Mouse (Mus musculus): ENCODE data around the gene Fgf7. TPM values are rescaled to one million over a fixed set of nuclear protein-coding genes. Genes with fewer than 3 reads are reported as not detected.

Gene Fgf7
- polyA plus RNA-seq (2016; fragmentation: Nextera tagmentation; extraction: Ambion mirVana): 0.83 and 1.1 TPM in 2 replicates

- ATAC-seq (ENCODE audit: low FRiP score): peak; percentile 65; the same call in 1 of the 2 replicates
- Histone ChIP-seq H3K4me3 (replicated peaks) (no peak within 1 kb of the TSS), H3K27ac (no peak within 1 kb of the TSS), H3K9me3 (no peaks in the 10 kb centered on the region), H3K9ac (no peak within 1 kb of the TSS), H3K27me3 (no peaks in the 10 kb centered on the region), H3K4me1 (peaks cover 3% of the 10 kb centered on the region; the same call in 1 of the 2 replicates), H3K36me3 (replicated peaks) (no peaks in the 10 kb centered on the region), H3K4me2 (peak within 1 kb of the TSS; percentile 25)
- 37% methylated on average over 15 of the region's 15 CpGs for WGBS
Observed at GRCm38 (mm10) chr2:126034379-126035005, at the start of gene Fgf7. Gene Fgf7, plus strand, starts transcription at chr2:126034658.

GRCm38 (mm10) chr2:126002291-126002690 lies 32.2 kb upstream of the Fgf7 start:
- no peaks in the 10 kb centered on the region for H3K4me1 ChIP-seq
- no peak overlapping the region for H3K4me3 ChIP-seq (replicated peaks)
- 81% methylated on average over 5 of the region's 5 CpGs for WGBS
- ATAC-seq (ENCODE audit: low FRiP score): no peak
- no peaks in the 10 kb centered on the region for H3K27me3 ChIP-seq
- H3K9me3 ChIP-seq: no peaks in the 10 kb centered on the region
- H3K36me3 ChIP-seq (replicated peaks): no peaks in the 10 kb centered on the region
- H3K9ac ChIP-seq: no peak overlapping the region
- no peak overlapping the region for H3K27ac ChIP-seq
- H3K4me2 ChIP-seq: no peak overlapping the region

GRCm38 (mm10) chr2:126006088-126006487 lies 28.4 kb upstream of the Fgf7 start:
- Histone ChIP-seq H3K36me3 (replicated peaks) (no peaks in the 10 kb centered on the region), H3K4me3 (replicated peaks) (no peak overlapping the region), H3K4me2 (no peak overlapping the region), H3K27me3 (no peaks in the 10 kb centered on the region), H3K9me3 (no peaks in the 10 kb centered on the region), H3K4me1 (no peaks in the 10 kb centered on the region), H3K27ac (no peak overlapping the region), H3K9ac (no peak overlapping the region)
- 48% methylated on average over 3 of the region's 3 CpGs for WGBS
- peak; percentile 70; the same call in 1 of the 2 replicates for ATAC-seq (ENCODE audit: low FRiP score)

DNA sequence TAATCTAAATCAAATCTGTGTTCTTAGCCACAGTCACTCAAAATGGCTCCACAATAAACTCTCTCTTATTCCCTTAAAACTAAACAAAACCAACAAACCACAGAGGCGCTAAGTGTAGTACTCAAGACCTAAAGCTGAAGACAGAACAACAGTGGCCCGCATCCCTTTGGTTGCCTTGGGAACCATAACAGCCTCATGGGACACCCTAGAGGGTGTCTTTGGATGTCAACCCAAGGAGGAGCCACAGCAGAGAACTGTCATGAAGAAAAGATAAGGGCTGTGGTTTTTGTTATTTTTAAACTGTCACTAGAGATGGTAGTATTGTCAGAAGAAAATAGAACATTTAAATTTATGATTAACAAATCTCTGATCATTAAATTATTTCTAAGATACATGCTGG lies 27.7 kb upstream of the Fgf7 start:
- no peak for ATAC-seq (ENCODE audit: low FRiP score)
- 77% methylated on average over 2 of the region's 2 CpGs for WGBS
- no peaks in the 10 kb centered on the region for H3K36me3 ChIP-seq (replicated peaks)

GRCm38 (mm10) chr2:126014989-126015710 lies 19.3 kb upstream of the Fgf7 start:
- no peak overlapping the region for H3K4me3 ChIP-seq (replicated peaks)
- no peak overlapping the region for H3K27ac ChIP-seq
- 28% methylated on average over 12 of the region's 12 CpGs for WGBS
- H3K4me2 ChIP-seq: peak overlapping the region; percentile 8; the same call in 1 of the 2 replicates
- no peaks in the 10 kb centered on the region for H3K27me3 ChIP-seq
- H3K4me1 ChIP-seq: peaks cover 22% of the 10 kb centered on the region
- no peaks in the 10 kb centered on the region for H3K9me3 ChIP-seq
- H3K9ac ChIP-seq: no peak overlapping the region
- no peaks in the 10 kb centered on the region for H3K36me3 ChIP-seq (replicated peaks)
- ATAC-seq (ENCODE audit: low FRiP score): peak; percentile 77

More for the DNA sequence above, 27.7 kb upstream of the Fgf7 start:
- no peak overlapping the region for H3K4me3 ChIP-seq (replicated peaks)
- H3K9me3 ChIP-seq: no peaks in the 10 kb centered on the region
- no peak overlapping the region for H3K27ac ChIP-seq
- no peaks in the 10 kb centered on the region for H3K4me1 ChIP-seq
- H3K4me2 ChIP-seq: no peak overlapping the region
- no peak overlapping the region for H3K9ac ChIP-seq
- no peaks in the 10 kb centered on the region for H3K27me3 ChIP-seq

DNA sequence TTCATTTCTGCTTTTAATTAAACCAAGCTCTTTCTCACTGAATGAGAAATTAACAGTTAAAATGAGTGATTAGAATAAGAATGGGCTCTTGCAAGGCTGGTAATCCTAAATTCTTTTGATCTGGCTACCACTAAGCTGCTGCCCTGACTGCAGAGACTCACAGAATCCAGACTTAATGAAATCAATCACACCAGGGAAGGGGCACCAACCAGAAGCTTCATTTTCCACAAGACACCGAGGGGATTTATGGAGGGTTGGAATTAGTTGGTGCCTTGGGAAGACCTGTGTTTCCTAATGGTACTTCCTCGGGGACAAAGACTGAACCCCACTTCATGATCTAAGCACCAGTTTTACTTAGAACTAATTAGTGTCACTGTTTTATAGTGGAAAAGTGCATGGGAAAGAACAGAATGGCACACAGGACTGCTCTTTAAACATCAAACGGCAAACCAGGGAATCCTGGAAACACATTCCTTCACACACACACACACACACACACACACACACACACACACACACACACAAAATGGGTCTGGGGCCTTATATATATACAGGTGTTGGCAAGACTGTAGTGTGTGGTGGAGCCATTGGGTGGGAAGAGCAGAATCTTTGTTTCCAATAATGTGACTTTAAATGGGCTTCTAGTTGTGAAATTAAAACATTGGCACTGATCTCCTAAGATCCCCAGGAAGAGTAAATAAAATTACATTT lies 18.5 kb upstream of the Fgf7 start:
- peak overlapping the region; percentile 0; the same call in 1 of the 2 replicates for H3K4me2 ChIP-seq
- peaks cover 22% of the 10 kb centered on the region for H3K4me1 ChIP-seq
- H3K27me3 ChIP-seq: no peaks in the 10 kb centered on the region
- no peak overlapping the region for H3K4me3 ChIP-seq (replicated peaks)
- peak overlapping the region; percentile 56 for H3K27ac ChIP-seq
- WGBS: 5% methylated on average over 3 of the region's 3 CpGs
- H3K9me3 ChIP-seq: no peaks in the 10 kb centered on the region
- H3K36me3 ChIP-seq (replicated peaks): no peaks in the 10 kb centered on the region
- H3K9ac ChIP-seq: no peak overlapping the region
- peak; percentile 88 for ATAC-seq (ENCODE audit: low FRiP score)

DNA sequence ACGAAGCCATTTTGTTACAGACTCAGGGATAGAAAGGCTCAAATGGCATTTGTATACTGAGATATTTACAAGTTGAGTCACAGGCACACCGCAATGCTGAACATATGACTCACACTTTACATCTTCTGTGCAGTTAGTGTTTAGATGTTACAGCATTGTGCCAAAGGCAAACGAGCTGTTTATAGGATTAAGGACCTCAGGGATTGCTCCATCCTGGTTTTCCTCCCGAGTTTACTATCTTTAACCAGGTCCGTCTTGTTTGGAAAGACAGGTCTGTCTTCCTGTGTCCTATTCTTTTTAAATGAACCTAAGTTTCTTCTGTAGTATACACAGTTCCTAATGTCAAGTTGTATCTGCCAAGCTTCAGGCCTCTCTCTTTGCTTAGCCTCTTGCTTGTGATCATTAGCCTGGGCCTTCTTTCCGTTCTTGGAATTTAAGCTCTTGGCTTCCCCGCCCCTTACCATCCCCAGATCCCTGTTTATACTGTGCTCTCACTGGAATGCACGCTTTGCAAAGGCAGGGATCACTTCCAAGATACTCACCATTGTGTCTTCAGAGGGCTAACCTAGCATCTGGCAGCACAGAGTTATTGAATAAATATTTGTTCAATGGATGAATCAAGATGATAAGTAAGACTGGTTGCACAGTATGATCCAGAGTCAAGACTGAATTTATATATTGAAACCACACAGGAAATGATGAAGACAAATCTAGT lies 3.1 kb upstream of the Fgf7 start:
- Histone ChIP-seq H3K9me3 (no peaks in the 10 kb centered on the region), H3K27ac (no peak overlapping the region), H3K4me2 (no peak overlapping the region), H3K27me3 (no peaks in the 10 kb centered on the region), H3K4me1 (peaks cover 3% of the 10 kb centered on the region; the same call in 1 of the 2 replicates), H3K9ac (no peak overlapping the region), H3K36me3 (replicated peaks) (no peaks in the 10 kb centered on the region), H3K4me3 (replicated peaks) (no peak overlapping the region)
- WGBS: 52% methylated on average over 8 of the region's 8 CpGs
- ATAC-seq (ENCODE audit: low FRiP score): no peak

GRCm38 (mm10) chr2:126033114-126033972 lies 1.1 kb upstream of the Fgf7 start:
- H3K9ac ChIP-seq: no peak overlapping the region
- H3K4me2 ChIP-seq: no peak overlapping the region
- no peaks in the 10 kb centered on the region for H3K9me3 ChIP-seq
- no peaks in the 10 kb centered on the region for H3K36me3 ChIP-seq (replicated peaks)
- WGBS: 85% methylated on average over 8 of the region's 8 CpGs
- ATAC-seq (ENCODE audit: low FRiP score): peak; percentile 64; the same call in 1 of the 2 replicates
- H3K4me1 ChIP-seq: peaks cover 3% of the 10 kb centered on the region; the same call in 1 of the 2 replicates
- H3K27ac ChIP-seq: no peak overlapping the region
- H3K27me3 ChIP-seq: no peaks in the 10 kb centered on the region
- H3K4me3 ChIP-seq (replicated peaks): no peak overlapping the region

DNA sequence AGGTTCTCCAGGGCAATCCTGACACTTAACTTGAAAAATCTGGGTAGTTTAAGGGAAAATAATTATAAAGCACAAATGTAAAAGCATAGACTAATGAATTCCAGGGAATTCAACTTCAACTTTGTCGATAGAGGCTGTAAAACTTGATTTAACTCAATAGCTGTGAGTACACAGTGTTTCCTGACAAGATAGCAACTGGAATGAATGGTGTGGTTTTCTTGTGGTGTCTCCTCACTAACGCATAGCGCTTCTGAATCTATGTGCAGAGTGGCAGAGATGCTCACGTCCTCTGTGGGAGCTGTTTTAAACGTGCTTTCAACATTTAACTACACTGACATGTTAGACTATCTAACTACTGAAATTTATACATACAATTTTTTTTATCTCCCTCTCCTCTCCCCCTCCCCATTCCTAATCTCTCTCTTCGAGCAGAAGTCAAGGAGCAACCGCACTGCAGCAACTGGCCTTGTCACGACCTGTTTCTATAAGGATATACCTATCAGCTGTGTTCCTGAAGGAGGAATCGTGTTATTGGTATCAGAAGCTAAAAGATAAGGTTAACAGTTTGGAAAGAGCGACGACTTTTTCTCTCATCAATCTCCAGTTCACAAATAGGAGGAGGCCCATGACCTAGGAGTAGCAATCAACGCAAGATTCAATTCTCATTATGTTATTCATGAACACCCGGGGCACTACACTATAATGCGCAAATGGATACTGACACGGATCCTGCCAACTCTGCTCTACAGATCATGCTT lies 734 bp downstream of the Fgf7 start:
- Histone ChIP-seq H3K27me3 (no peaks in the 10 kb centered on the region), H3K4me1 (peaks cover 3% of the 10 kb centered on the region; the same call in 1 of the 2 replicates), H3K9me3 (no peaks in the 10 kb centered on the region), H3K9ac (no peak overlapping the region), H3K4me3 (replicated peaks) (no peak overlapping the region), H3K27ac (no peak overlapping the region), H3K36me3 (replicated peaks) (no peaks in the 10 kb centered on the region), H3K4me2 (no peak overlapping the region; the same call in 1 of the 2 replicates)
- WGBS: 88% methylated on average over 15 of the region's 15 CpGs
- ATAC-seq (ENCODE audit: low FRiP score): no peak

DNA sequence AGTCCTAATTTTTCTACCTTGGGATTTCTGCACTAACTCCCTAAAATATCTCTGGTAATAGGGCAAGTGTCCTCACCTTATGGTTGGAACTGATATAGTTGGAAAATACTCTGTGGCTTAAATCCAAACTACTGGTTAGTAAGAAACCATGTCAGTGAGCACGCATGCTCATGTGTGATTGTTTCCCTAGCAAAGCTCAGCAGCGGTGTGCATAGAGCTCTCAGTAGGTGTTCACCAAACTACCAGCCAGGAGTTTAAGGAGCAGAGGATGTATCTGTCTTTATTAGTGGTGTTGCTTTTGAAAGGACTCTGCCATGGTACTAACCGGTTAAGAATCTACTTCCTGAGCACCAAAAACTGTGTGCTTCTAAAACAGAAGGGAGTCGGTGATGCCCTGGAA lies 1.7 kb downstream of the Fgf7 start:
- ATAC-seq (ENCODE audit: low FRiP score): no peak
- H3K4me3 ChIP-seq (replicated peaks): no peak overlapping the region
- 91% methylated on average over 4 of the region's 4 CpGs for WGBS
- no peak overlapping the region for H3K27ac ChIP-seq
- H3K27me3 ChIP-seq: no peaks in the 10 kb centered on the region
- no peaks in the 10 kb centered on the region for H3K9me3 ChIP-seq
- no peaks in the 10 kb centered on the region for H3K36me3 ChIP-seq (replicated peaks)
- peaks cover 3% of the 10 kb centered on the region; the same call in 1 of the 2 replicates for H3K4me1 ChIP-seq
- no peak overlapping the region for H3K9ac ChIP-seq
- no peak overlapping the region for H3K4me2 ChIP-seq
